Mouse (Mus musculus): ENCODE measurements around the gene Inpp4b. TPM values are rescaled to one million over a fixed set of nuclear protein-coding genes. Genes with fewer than 3 reads are reported as not detected.

The Inpp4b gene
- polyA plus RNA-seq, 1 experiment: 0.41 TPM

- TF ChIP-seq CTCF (IDR thresholded peaks at IDR 0.05; ENCODE audit: extremely low read depth, insufficient read length, insufficient replicate concordance, low read depth, low read length) (no peak), POLR2A (IDR thresholded peaks at IDR 0.05; ENCODE audit: low read depth, low read length) (no peak)
- no peak overlapping the region for H3K27ac ChIP-seq (ENCODE audit: insufficient read depth, low read depth, low read length)
- H3K36me3 ChIP-seq (ENCODE audit: control insufficient read depth, insufficient read depth, low read length): no peaks in the 10 kb centered on the region
- WGBS: 88% methylated on average over 3 of the region's 3 CpGs
- H3K27me3 ChIP-seq (ENCODE audit: control insufficient read depth, insufficient read depth, low read length): no peaks in the 10 kb centered on the region
- H3K4me3 ChIP-seq (ENCODE audit: low read depth, low read length): no peak overlapping the region
- no peaks in the 10 kb centered on the region for H3K4me1 ChIP-seq (ENCODE audit: control insufficient read depth, insufficient read depth, insufficient read length, low read length)
These were observed 276.6 kb downstream of the Inpp4b start for GRCm38 (mm10) chr8:81618918-81619317.

- H3K27me3 ChIP-seq (ENCODE audit: control insufficient read depth, insufficient read depth, low read length): no peaks in the 10 kb centered on the region
- 82% methylated on average over 1 of the region's 1 CpGs for WGBS
- no peak for TF ChIP-seq CTCF (IDR thresholded peaks at IDR 0.05; ENCODE audit: extremely low read depth, insufficient read length, insufficient replicate concordance, low read depth, low read length)
- TF ChIP-seq POLR2A (IDR thresholded peaks at IDR 0.05; ENCODE audit: low read depth, low read length): no peak
- no peak overlapping the region for H3K4me3 ChIP-seq (ENCODE audit: low read depth, low read length)
- no peaks in the 10 kb centered on the region for H3K4me1 ChIP-seq (ENCODE audit: control insufficient read depth, insufficient read depth, insufficient read length, low read length)
- no peak overlapping the region for H3K27ac ChIP-seq (ENCODE audit: insufficient read depth, low read depth, low read length)
- H3K36me3 ChIP-seq (ENCODE audit: control insufficient read depth, insufficient read depth, low read length): no peaks in the 10 kb centered on the region
These were observed 292.7 kb downstream of the Inpp4b start for GRCm38 (mm10) chr8:81635015-81635414.

GRCm38 (mm10) chr8:81635912-81636583 is 293.7 kb downstream of the Inpp4b start:
- no peak overlapping the region for H3K27ac ChIP-seq (ENCODE audit: insufficient read depth, low read depth, low read length)
- WGBS: 81% methylated on average over 2 of the region's 2 CpGs
- H3K4me1 ChIP-seq (ENCODE audit: control insufficient read depth, insufficient read depth, insufficient read length, low read length): no peaks in the 10 kb centered on the region
- H3K36me3 ChIP-seq (ENCODE audit: control insufficient read depth, insufficient read depth, low read length): no peaks in the 10 kb centered on the region
- H3K4me3 ChIP-seq (ENCODE audit: low read depth, low read length): no peak overlapping the region
- no peaks in the 10 kb centered on the region for H3K27me3 ChIP-seq (ENCODE audit: control insufficient read depth, insufficient read depth, low read length)
- TF ChIP-seq POLR2A (IDR thresholded peaks at IDR 0.05; ENCODE audit: low read depth, low read length) (no peak), CTCF (IDR thresholded peaks at IDR 0.05; ENCODE audit: extremely low read depth, insufficient read length, insufficient replicate concordance, low read depth, low read length) (no peak)

- Histone ChIP-seq H3K36me3 (ENCODE audit: control insufficient read depth, insufficient read depth, low read length) (no peaks in the 10 kb centered on the region), H3K4me3 (ENCODE audit: low read depth, low read length) (no peak overlapping the region), H3K27ac (ENCODE audit: insufficient read depth, low read depth, low read length) (no peak overlapping the region), H3K4me1 (ENCODE audit: control insufficient read depth, insufficient read depth, insufficient read length, low read length) (no peaks in the 10 kb centered on the region), H3K27me3 (ENCODE audit: control insufficient read depth, insufficient read depth, low read length) (no peaks in the 10 kb centered on the region)
- TF ChIP-seq POLR2A (IDR thresholded peaks at IDR 0.05; ENCODE audit: low read depth, low read length): no peak
- WGBS: 83% methylated on average over 3 of the region's 3 CpGs
These were observed 296.1 kb downstream of the Inpp4b start for GRCm38 (mm10) chr8:81638478-81638877.

GRCm38 (mm10) chr8:81639820-81640219 is 297.5 kb downstream of the Inpp4b start:
- WGBS: 80% methylated on average over 4 of the region's 4 CpGs
- H3K4me1 ChIP-seq (ENCODE audit: control insufficient read depth, insufficient read depth, insufficient read length, low read length): no peaks in the 10 kb centered on the region
- H3K36me3 ChIP-seq (ENCODE audit: control insufficient read depth, insufficient read depth, low read length): no peaks in the 10 kb centered on the region
- TF ChIP-seq CTCF (IDR thresholded peaks at IDR 0.05; ENCODE audit: extremely low read depth, insufficient read length, insufficient replicate concordance, low read depth, low read length) (no peak), POLR2A (IDR thresholded peaks at IDR 0.05; ENCODE audit: low read depth, low read length) (no peak)
- no peaks in the 10 kb centered on the region for H3K27me3 ChIP-seq (ENCODE audit: control insufficient read depth, insufficient read depth, low read length)
- no peak overlapping the region for H3K4me3 ChIP-seq (ENCODE audit: low read depth, low read length)
- H3K27ac ChIP-seq (ENCODE audit: insufficient read depth, low read depth, low read length): no peak overlapping the region

- H3K4me3 ChIP-seq (ENCODE audit: low read depth, low read length): no peak overlapping the region
- TF ChIP-seq POLR2A (IDR thresholded peaks at IDR 0.05; ENCODE audit: low read depth, low read length): no peak
- TF ChIP-seq CTCF (IDR thresholded peaks at IDR 0.05; ENCODE audit: extremely low read depth, insufficient read length, insufficient replicate concordance, low read depth, low read length): no peak
- H3K4me1 ChIP-seq (ENCODE audit: control insufficient read depth, insufficient read depth, insufficient read length, low read length): no peaks in the 10 kb centered on the region
- H3K36me3 ChIP-seq (ENCODE audit: control insufficient read depth, insufficient read depth, low read length): no peaks in the 10 kb centered on the region
- H3K27me3 ChIP-seq (ENCODE audit: control insufficient read depth, insufficient read depth, low read length): no peaks in the 10 kb centered on the region
- WGBS: 92% methylated on average over 4 of the region's 4 CpGs
- no peak overlapping the region for H3K27ac ChIP-seq (ENCODE audit: insufficient read depth, low read depth, low read length)
These were observed 300.7 kb downstream of the Inpp4b start for GRCm38 (mm10) chr8:81643030-81643429.

- TF ChIP-seq CTCF (IDR thresholded peaks at IDR 0.05; ENCODE audit: extremely low read depth, insufficient read length, insufficient replicate concordance, low read depth, low read length) (no peak), POLR2A (IDR thresholded peaks at IDR 0.05; ENCODE audit: low read depth, low read length) (no peak)
- Histone ChIP-seq H3K4me3 (ENCODE audit: low read depth, low read length) (no peak overlapping the region), H3K27me3 (ENCODE audit: control insufficient read depth, insufficient read depth, low read length) (no peaks in the 10 kb centered on the region), H3K27ac (ENCODE audit: insufficient read depth, low read depth, low read length) (no peak overlapping the region), H3K36me3 (ENCODE audit: control insufficient read depth, insufficient read depth, low read length) (no peaks in the 10 kb centered on the region), H3K4me1 (ENCODE audit: control insufficient read depth, insufficient read depth, insufficient read length, low read length) (no peaks in the 10 kb centered on the region)
These were observed 349.8 kb downstream of the Inpp4b start for GRCm38 (mm10) chr8:81692167-81692566.

Data from small intestine, adult 2 months (tissue).